8 mouse cellular contexts compared by ENCODE assay signal in the genomic region with DNA sequence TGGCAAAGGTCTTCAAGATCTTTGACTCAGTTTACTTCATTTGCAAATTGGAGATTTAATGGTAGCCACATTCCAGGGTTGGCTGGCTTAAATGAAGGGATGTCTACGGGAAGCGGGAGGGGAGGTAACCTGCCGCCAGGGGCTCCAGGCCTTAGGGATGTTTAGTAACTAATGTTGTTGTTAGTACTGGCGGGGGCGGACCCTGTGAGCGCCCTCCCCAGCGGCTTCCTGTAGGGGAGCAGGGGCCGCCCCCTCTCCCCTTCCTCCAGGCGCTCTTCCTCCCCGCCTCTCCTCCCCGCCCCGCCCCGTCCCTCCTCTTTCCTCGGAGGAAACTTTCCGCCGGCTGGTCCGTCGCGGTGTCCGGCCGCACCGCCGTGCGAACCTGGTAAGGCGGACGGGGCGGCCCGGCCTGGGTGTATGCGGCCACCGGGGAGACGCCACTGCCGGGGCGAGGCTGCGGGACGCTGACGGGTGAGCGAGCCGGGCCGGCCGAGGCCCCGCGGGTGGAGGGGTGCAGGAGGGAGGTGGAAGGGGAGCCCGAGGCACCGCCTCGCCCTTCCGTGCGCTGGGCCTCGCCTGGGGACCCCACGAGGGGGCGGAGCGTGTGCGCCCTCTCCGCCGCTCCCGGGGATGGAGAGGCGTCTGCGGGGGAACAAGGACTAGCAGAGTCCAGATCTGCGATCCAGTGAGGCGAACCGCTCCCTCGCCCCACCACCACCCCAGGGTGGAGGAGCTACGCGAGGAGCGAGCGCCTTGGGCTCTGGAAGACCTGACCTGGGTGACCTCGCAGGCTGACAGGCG. TPM values are rescaled to one million over a fixed set of nuclear protein-coding genes. Genes with fewer than 3 reads are reported as not detected.
A peak's percentile ranks its signal among the peaks of the same experiment; 100 is the strongest.
DNase-seq lines count a peak whose midpoint lies in the region.

No protein-coding gene starts in this region.

- DNase-seq in Muller cell, postnatal 12 days (ENCODE audit: inconsistent ontology term): peak; percentile 69
- DNase-seq in embryo, embryonic 9.5 days (ENCODE audit: extremely low spot score): peak; percentile 77
- peak; percentile 79 to 85 for DNase-seq in heart, adult 9 months (ENCODE audit: low spot score in 2 of 2)
- peak; percentile 68 to 74 for DNase-seq in kidney, adult 8-10 months
- peak; percentile 90 for DNase-seq in lung, postnatal 10 days
- DNase-seq in ovary, postnatal 14 days (ENCODE audit: low spot score): peak; percentile 45
- DNase-seq in cerebellum, adult 8-10 months: no peak
- DNase-seq in layer of hippocampus, adult 18-20 months (ENCODE audit: low spot score in 2 of 2): no peak

RNA-seq across cellular contexts. Expression of a gene that starts 0.8 kb away (rescaled TPM):
- total RNA-seq in layer of hippocampus, adult 18-20 months (2021): 1 to 10 TPM; 1.8 to 1.9 TPM

RNA-seq across cellular contexts. Expression of a gene that starts 14.9 kb away (rescaled TPM):
- total RNA-seq in layer of hippocampus, adult 18-20 months (2021): under 1 TPM; 0.57 to 0.58 TPM

RNA-seq across cellular contexts. Expression of a gene that starts 44.6 kb away (rescaled TPM):
- 10 to 100 TPM; 30.2 to 32.9 TPM for total RNA-seq in layer of hippocampus, adult 18-20 months (2021)

RNA-seq across cellular contexts. Expression of a gene that starts 51.9 kb away (rescaled TPM):
- 10 to 100 TPM; 12.7 to 15.6 TPM for total RNA-seq in layer of hippocampus, adult 18-20 months (2021)

RNA-seq across cellular contexts. Expression of a gene that starts 54.2 kb away (rescaled TPM):
- 100 to 1,000 TPM; 136 to 145 TPM for total RNA-seq in layer of hippocampus, adult 18-20 months (2021)

Comparison
In these comparisons a context has a peak if more than half of its experiments do, and no peak if none do; other contexts are left out.
1. DNase-seq: peak in Muller cell, postnatal 12 days (single experiment), embryo, embryonic 9.5 days (single experiment), heart, adult 9 months (2 of 2), kidney, adult 8-10 months (2 of 2), lung, postnatal 10 days (single experiment) and ovary, postnatal 14 days (single experiment); none in cerebellum, adult 8-10 months (single experiment) and layer of hippocampus, adult 18-20 months (0 of 2).